Mouse (Mus musculus): ENCODE measurements around the gene Tsen2. TPM values are rescaled to one million over a fixed set of nuclear protein-coding genes. Genes with fewer than 3 reads are reported as not detected.

The Tsen2 gene
- polyA plus RNA-seq, 1 experiment, result 26.2 TPM

DNA sequence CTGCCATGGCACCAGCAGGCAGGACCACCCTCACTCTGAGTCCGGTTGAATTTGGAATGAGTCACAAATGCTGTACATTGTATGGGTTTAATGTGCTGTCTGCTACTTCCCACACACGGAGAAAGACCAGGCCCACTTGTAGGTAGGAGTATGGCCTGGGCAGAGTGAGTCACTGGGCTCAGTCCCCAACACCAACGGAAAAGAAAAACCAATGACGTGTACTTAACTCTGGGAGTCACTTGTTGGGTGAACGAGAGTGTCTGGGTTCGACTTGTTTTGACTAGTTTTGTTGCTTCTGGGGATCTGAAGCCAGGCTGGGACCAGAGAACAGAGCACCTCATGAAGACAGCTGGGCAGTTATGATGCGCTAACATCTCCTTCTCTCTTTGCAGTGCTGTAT is 29.7 kb downstream of the Tsen2 start:
- H3K4me3 ChIP-seq (replicated peaks; ENCODE audit: insufficient read depth, low read depth, low read length), result no peak overlapping the region

DNA sequence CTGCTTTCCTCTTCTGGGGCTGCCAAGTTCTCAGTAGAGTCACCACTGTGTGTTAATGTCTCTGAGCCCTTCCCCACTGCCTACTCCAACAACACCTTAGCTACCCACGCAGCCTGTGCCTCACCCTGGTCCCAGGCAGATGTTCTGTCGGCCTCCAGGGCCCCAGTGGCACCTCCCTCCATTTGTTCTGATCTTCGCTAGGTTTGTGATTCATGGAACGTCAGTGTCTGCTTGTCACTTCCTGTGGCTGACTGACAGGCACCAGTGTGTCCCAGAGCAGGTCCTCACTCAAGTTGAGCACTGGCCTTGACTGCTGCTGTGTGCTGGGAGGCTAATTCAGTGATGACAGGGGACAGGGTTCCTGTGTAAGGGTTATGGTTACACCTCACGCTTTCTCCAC is 32.9 kb downstream of the Tsen2 start:
- WGBS, result 87% methylated on average over 5 of the region's 5 CpGs
- Histone ChIP-seq H3K27ac (ENCODE audit: insufficient read depth, low read length) (no peak overlapping the region), H3K27me3 (ENCODE audit: control insufficient read depth, insufficient read depth, low read length) (no peaks in the 10 kb centered on the region), H3K4me1 (ENCODE audit: control insufficient read depth, insufficient read depth, low read length) (no peaks in the 10 kb centered on the region), H3K4me3 (replicated peaks; ENCODE audit: insufficient read depth, low read depth, low read length) (no peak overlapping the region)
- no peak for DNase-seq
- TF ChIP-seq POLR2A (IDR thresholded peaks at IDR 0.05; ENCODE audit: borderline replicate concordance, insufficient read depth, low read length) (no peak), CTCF (IDR thresholded peaks at IDR 0.05; ENCODE audit: borderline replicate concordance, insufficient read depth, low read depth, low read length) (no peak)

More for the DNA sequence above, 29.7 kb downstream of the Tsen2 start:
- H3K27me3 ChIP-seq (ENCODE audit: control insufficient read depth, insufficient read depth, low read length), result no peaks in the 10 kb centered on the region
- TF ChIP-seq POLR2A (IDR thresholded peaks at IDR 0.05; ENCODE audit: borderline replicate concordance, insufficient read depth, low read length) (no peak), CTCF (IDR thresholded peaks at IDR 0.05; ENCODE audit: borderline replicate concordance, insufficient read depth, low read depth, low read length) (no peak)
- WGBS, result 85% methylated on average over 7 of the region's 7 CpGs
- H3K4me1 ChIP-seq (ENCODE audit: control insufficient read depth, insufficient read depth, low read length), result no peaks in the 10 kb centered on the region
- no peak overlapping the region for H3K27ac ChIP-seq (ENCODE audit: insufficient read depth, low read length)
- no peak for DNase-seq

DNA sequence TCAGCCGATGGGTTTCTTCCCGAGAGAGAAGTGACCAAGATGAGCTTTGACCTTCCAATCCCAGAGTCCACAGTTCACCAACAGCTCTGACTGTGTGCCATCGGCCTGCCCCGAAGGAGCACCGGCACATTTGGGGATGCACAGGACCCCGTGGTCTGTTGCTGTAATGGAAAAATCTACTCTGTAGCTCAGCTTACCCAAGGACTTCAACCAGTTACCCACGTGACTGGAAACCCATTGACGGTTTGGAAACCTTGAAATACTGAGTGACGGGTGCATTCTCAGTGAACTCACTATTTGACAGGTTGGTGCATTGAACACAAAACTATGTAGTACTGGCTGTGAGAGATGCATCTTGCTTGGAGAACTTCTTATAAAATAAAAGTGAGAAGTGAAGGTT is 33.5 kb downstream of the Tsen2 start:
- WGBS, result 94% methylated on average over 9 of the region's 9 CpGs
- H3K4me1 ChIP-seq (ENCODE audit: control insufficient read depth, insufficient read depth, low read length), result no peaks in the 10 kb centered on the region
- H3K27me3 ChIP-seq (ENCODE audit: control insufficient read depth, insufficient read depth, low read length), result no peaks in the 10 kb centered on the region
- no peak overlapping the region for H3K4me3 ChIP-seq (replicated peaks; ENCODE audit: insufficient read depth, low read depth, low read length)
- DNase-seq, result no peak
- TF ChIP-seq POLR2A (IDR thresholded peaks at IDR 0.05; ENCODE audit: borderline replicate concordance, insufficient read depth, low read length) (no peak), CTCF (IDR thresholded peaks at IDR 0.05; ENCODE audit: borderline replicate concordance, insufficient read depth, low read depth, low read length) (no peak)
- no peak overlapping the region for H3K27ac ChIP-seq (ENCODE audit: insufficient read depth, low read length)

DNA sequence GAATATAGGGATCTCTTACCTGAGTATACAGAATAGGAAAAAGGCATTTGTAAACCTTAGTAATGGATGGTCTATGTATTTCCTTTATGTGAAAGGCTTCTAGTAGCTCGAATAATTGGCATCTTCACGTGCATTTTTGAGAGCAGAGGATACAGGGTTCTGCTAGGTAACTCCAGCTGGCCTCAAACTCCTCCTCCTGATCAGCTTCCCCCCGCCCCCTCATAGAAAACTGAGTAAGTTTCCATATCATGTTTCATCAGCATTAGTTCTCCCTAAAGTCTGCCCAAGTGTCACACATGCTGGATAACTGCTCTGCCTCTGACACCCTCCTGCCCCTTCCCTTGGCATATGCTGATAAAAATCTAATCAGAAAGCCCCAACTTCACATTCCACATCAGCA is 36.3 kb downstream of the Tsen2 start:
- Histone ChIP-seq H3K27ac (ENCODE audit: insufficient read depth, low read length) (no peak overlapping the region), H3K4me1 (ENCODE audit: control insufficient read depth, insufficient read depth, low read length) (no peaks in the 10 kb centered on the region), H3K4me3 (replicated peaks; ENCODE audit: insufficient read depth, low read depth, low read length) (no peak overlapping the region), H3K27me3 (ENCODE audit: control insufficient read depth, insufficient read depth, low read length) (no peaks in the 10 kb centered on the region)
- TF ChIP-seq POLR2A (IDR thresholded peaks at IDR 0.05; ENCODE audit: borderline replicate concordance, insufficient read depth, low read length), result no peak
- no peak for TF ChIP-seq CTCF (IDR thresholded peaks at IDR 0.05; ENCODE audit: borderline replicate concordance, insufficient read depth, low read depth, low read length)
- no peak for DNase-seq
- 85% methylated on average over 3 of the region's 3 CpGs for WGBS

DNA sequence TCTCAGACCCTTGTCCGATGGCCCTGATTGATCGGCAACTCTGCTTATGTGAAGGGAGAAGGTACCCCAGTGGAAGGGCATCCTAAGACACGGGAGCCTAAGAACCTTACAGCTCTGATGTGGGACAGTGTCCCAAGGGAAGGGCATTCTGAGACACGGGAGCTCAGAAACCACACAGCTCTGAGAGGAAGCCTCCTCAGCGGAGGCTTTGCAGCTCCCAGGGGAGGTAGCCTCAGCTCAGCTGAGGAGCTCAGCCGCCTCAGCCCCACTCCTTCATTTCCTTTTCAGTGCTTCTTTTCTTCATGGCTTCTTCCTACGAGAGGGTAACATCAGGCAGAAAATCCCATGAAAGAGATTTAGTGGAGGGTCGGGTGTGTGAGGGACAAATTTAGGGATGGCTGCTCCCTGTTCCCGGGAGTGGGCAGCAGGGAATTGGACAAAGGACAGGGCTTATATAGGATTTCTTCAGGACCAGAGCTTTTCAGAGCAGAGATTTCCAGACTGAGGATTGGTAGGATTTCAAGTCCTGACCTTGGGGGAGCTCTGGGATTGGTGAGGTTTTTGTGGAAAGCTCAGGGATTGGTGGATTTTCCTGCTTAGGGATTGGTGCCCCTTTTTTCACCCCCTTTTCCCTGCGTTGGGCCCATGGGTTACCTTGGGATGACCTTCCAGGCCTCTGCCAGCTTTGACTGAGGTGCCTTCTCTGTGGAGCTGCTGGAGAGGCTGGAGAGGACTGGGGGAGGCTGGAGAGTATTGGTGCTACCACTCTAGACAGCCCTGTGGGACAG is 38.1 kb downstream of the Tsen2 start:
- H3K27ac ChIP-seq (ENCODE audit: insufficient read depth, low read length), result no peak overlapping the region
- H3K27me3 ChIP-seq (ENCODE audit: control insufficient read depth, insufficient read depth, low read length), result no peaks in the 10 kb centered on the region
- H3K4me1 ChIP-seq (ENCODE audit: control insufficient read depth, insufficient read depth, low read length), result no peaks in the 10 kb centered on the region
- no peak overlapping the region for H3K4me3 ChIP-seq (replicated peaks; ENCODE audit: insufficient read depth, low read depth, low read length)
- 81% methylated on average over 10 of the region's 10 CpGs for WGBS
- DNase-seq, result no peak
- TF ChIP-seq POLR2A (IDR thresholded peaks at IDR 0.05; ENCODE audit: borderline replicate concordance, insufficient read depth, low read length) (no peak), CTCF (IDR thresholded peaks at IDR 0.05; ENCODE audit: borderline replicate concordance, insufficient read depth, low read depth, low read length) (no peak)

DNA sequence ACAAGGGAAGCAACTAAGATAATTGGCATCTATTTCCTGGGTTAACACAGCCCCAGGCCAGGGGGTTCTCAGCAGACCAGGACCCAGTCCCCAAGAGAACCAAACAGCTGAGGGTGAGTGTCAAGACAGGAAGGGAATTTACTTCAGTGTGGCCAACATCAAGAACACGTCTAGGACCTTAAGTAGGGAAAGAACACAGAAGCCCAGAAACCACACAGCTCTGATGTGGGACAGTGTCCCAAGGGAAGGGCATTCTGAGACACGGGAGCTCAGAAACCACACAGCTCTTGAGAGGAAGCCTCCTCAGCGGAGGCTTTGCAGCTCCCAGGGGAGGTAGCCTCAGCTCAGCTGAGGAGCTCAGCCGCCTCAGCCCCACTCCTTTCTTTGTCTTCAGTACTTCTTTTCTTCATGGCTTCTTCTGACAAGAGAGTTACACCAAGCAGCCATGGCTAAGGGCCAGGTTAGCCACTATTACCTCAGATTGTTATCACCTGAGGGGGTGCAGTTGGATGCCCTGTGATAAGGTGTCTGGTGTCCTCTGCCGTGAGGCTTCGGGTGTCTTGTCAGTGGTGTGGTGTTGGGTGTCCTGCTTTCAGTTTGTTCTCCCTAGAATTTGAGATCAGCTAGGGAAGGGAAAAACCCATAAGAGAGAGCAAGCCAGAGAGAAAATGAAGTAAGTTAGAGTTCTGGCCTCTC is 39.1 kb downstream of the Tsen2 start:
- no peaks in the 10 kb centered on the region for H3K27me3 ChIP-seq (ENCODE audit: control insufficient read depth, insufficient read depth, low read length)
- no peak overlapping the region for H3K4me3 ChIP-seq (replicated peaks; ENCODE audit: insufficient read depth, low read depth, low read length)
- TF ChIP-seq CTCF (IDR thresholded peaks at IDR 0.05; ENCODE audit: borderline replicate concordance, insufficient read depth, low read depth, low read length) (no peak), POLR2A (IDR thresholded peaks at IDR 0.05; ENCODE audit: borderline replicate concordance, insufficient read depth, low read length) (no peak)
- DNase-seq, result no peak
- no peak overlapping the region for H3K27ac ChIP-seq (ENCODE audit: insufficient read depth, low read length)
- WGBS, result 82% methylated on average over 6 of the region's 6 CpGs
- H3K4me1 ChIP-seq (ENCODE audit: control insufficient read depth, insufficient read depth, low read length), result no peaks in the 10 kb centered on the region

DNA sequence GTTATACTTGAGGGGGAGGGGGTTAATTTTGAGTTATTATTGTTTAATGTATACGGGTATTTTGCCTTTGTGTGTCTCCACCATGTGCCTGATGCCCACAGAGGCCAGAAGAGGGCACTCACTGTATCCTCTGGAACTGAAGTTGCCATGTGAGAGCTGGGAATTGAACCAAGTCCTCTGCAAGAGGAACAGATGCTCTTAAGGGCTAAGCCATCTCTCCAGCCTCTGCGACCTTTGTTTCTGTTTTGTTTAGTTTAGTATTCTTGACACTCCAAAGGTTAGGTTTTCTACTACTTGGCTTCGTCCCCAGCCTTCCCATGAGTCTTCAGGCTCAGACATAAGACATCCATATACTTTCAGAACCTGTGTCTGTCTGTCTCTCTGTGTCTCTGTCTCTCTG is 39.7 kb downstream of the Tsen2 start:
- WGBS, result 66% methylated on average over 3 of the region's 3 CpGs
- Histone ChIP-seq H3K27ac (ENCODE audit: insufficient read depth, low read length) (no peak overlapping the region), H3K4me1 (ENCODE audit: control insufficient read depth, insufficient read depth, low read length) (no peaks in the 10 kb centered on the region), H3K4me3 (replicated peaks; ENCODE audit: insufficient read depth, low read depth, low read length) (no peak overlapping the region), H3K27me3 (ENCODE audit: control insufficient read depth, insufficient read depth, low read length) (no peaks in the 10 kb centered on the region)
- no peak for DNase-seq
- TF ChIP-seq CTCF (IDR thresholded peaks at IDR 0.05; ENCODE audit: borderline replicate concordance, insufficient read depth, low read depth, low read length), result 0 out of 2 replicates have a peak, but pooled peaks have one; percentile 2
- TF ChIP-seq POLR2A (IDR thresholded peaks at IDR 0.05; ENCODE audit: borderline replicate concordance, insufficient read depth, low read length), result no peak

DNA sequence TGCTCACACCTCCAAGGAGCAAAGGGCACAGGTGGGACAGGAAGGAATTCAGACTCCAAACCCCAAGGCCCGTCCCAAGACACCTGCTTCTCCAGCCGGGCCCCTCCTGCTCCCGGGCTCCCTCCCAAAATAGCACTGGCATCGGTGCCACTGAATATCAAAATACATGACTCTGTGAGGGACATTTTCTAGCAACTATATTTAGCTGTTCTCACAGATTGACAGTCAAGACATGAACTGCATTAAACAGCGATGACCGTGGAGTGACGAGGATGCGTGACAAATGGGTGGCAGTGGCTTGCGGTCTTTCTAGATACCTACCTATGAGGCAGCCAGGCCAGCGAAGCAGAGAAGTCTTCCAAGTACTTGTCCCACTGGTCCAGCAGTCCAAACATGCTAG is 41.9 kb downstream of the Tsen2 start:
- no peak for TF ChIP-seq CTCF (IDR thresholded peaks at IDR 0.05; ENCODE audit: borderline replicate concordance, insufficient read depth, low read depth, low read length)
- TF ChIP-seq POLR2A (IDR thresholded peaks at IDR 0.05; ENCODE audit: borderline replicate concordance, insufficient read depth, low read length), result no peak
- no peaks in the 10 kb centered on the region for H3K27me3 ChIP-seq (ENCODE audit: control insufficient read depth, insufficient read depth, low read length)
- H3K27ac ChIP-seq (ENCODE audit: insufficient read depth, low read length), result no peak overlapping the region
- H3K4me3 ChIP-seq (replicated peaks; ENCODE audit: insufficient read depth, low read depth, low read length), result no peak overlapping the region
- no peaks in the 10 kb centered on the region for H3K4me1 ChIP-seq (ENCODE audit: control insufficient read depth, insufficient read depth, low read length)
- DNase-seq, result no peak
- WGBS, result 42% methylated on average over 10 of the region's 10 CpGs
